Mouse (Mus musculus): Measurements from ENCODE around the gene Ptprh. TPM values are rescaled to one million over a fixed set of nuclear protein-coding genes. Genes with fewer than 3 reads are reported as not detected.

Ptprh gene
- polyA plus RNA-seq, 2 experiments, result not detected

- no peak overlapping the region for H3K4me3 ChIP-seq (ENCODE audit: insufficient read depth in 1 of 2, low read depth in 2 of 2, low read length in 2 of 2)
- peaks cover 42% of the 10 kb centered on the region for H3K36me3 ChIP-seq (replicated peaks; ENCODE audit: control insufficient read depth, insufficient read depth, low read depth)
Observed at GRCm38 (mm10) chr7:4647291-4647690, 43.5 kb upstream of the Ptprh start.

GRCm38 (mm10) chr7:4646806-4647205 is 43.0 kb upstream of the Ptprh start:
- WGBS (ENCODE audit: insufficient replicate concordance), result 76% methylated on average over 3 of the region's 3 CpGs
- Histone ChIP-seq H3K36me3 (replicated peaks; ENCODE audit: control insufficient read depth, insufficient read depth, low read depth) (peaks cover 47% of the 10 kb centered on the region), H3K4me3 (ENCODE audit: insufficient read depth in 1 of 2, low read depth in 2 of 2, low read length in 2 of 2) (no peak overlapping the region), H3K27ac (no peak overlapping the region), H3K9me3 (ENCODE audit: control insufficient read depth, low read length) (no peaks in the 10 kb centered on the region), H3K4me2 (ENCODE audit: low read depth) (no peak overlapping the region), H3K4me1 (replicated peaks; ENCODE audit: control insufficient read depth in 2 of 2, insufficient read depth in 2 of 2, low read length in 1 of 2) (peaks cover 0 to 20% of the 10 kb centered on the region in 2 experiments; a peak in 2 of 4 replicates), H3K27me3 (ENCODE audit: control insufficient read depth, insufficient read depth, low read length) (no peaks in the 10 kb centered on the region), H3K9ac (replicated peaks) (no peak overlapping the region)
- TF ChIP-seq CTCF (IDR thresholded peaks at IDR 0.05; ENCODE audit: low read depth) (no peak), EP300 (IDR thresholded peaks at IDR 0.05; ENCODE audit: low read depth) (no peak)
- DNase-seq (ENCODE audit: low read depth in 3 of 3, low spot score in 3 of 3) (no peak), ATAC-seq (ENCODE audit: insufficient read depth) (0 out of 2 replicates have a peak, but pooled peaks have one; percentile 16)

More at GRCm38 (mm10) chr7:4647291-4647690, 43.5 kb upstream of the Ptprh start:
- DNase-seq (ENCODE audit: low read depth in 3 of 3, low spot score in 3 of 3), result no peak
- TF ChIP-seq CTCF (IDR thresholded peaks at IDR 0.05; ENCODE audit: low read depth) (no peak), EP300 (IDR thresholded peaks at IDR 0.05; ENCODE audit: low read depth) (no peak)
- H3K27ac ChIP-seq, result no peak overlapping the region
- 45% methylated on average over 6 of the region's 6 CpGs for WGBS (ENCODE audit: insufficient replicate concordance)
- ATAC-seq (ENCODE audit: insufficient read depth), result peak; percentile 24; the same call in 1 of the 2 replicates
- H3K9ac ChIP-seq (replicated peaks), result no peak overlapping the region
- peaks cover 0 to 20% of the 10 kb centered on the region in 2 experiments; a peak in 2 of 4 replicates for H3K4me1 ChIP-seq (replicated peaks; ENCODE audit: control insufficient read depth in 2 of 2, insufficient read depth in 2 of 2, low read length in 1 of 2)
- no peaks in the 10 kb centered on the region for H3K9me3 ChIP-seq (ENCODE audit: control insufficient read depth, low read length)
- no peaks in the 10 kb centered on the region for H3K27me3 ChIP-seq (ENCODE audit: control insufficient read depth, insufficient read depth, low read length)
- H3K4me2 ChIP-seq (ENCODE audit: low read depth), result no peak overlapping the region

- peak; percentile 44 for ATAC-seq (ENCODE audit: insufficient read depth)
- 35% methylated on average over 6 of the region's 6 CpGs for WGBS (ENCODE audit: insufficient replicate concordance)
- peaks cover 0 to 15% of the 10 kb centered on the region in 2 experiments; a peak in 2 of 4 replicates for H3K4me1 ChIP-seq (replicated peaks; ENCODE audit: control insufficient read depth in 2 of 2, insufficient read depth in 2 of 2, low read length in 1 of 2)
Observed at GRCm38 (mm10) chr7:4643225-4643624, 39.4 kb upstream of the Ptprh start.

GRCm38 (mm10) chr7:4641956-4642355 is 38.1 kb upstream of the Ptprh start:
- DNase-seq (ENCODE audit: low read depth in 3 of 3, low spot score in 3 of 3), result no peak
- 90% methylated on average over 7 of the region's 7 CpGs for WGBS (ENCODE audit: insufficient replicate concordance)
- H3K36me3 ChIP-seq (replicated peaks; ENCODE audit: control insufficient read depth, insufficient read depth, low read depth), result peaks cover 79% of the 10 kb centered on the region

More at GRCm38 (mm10) chr7:4643225-4643624, 39.4 kb upstream of the Ptprh start:
- no peak overlapping the region for H3K9ac ChIP-seq (replicated peaks)
- DNase-seq (ENCODE audit: low read depth in 3 of 3, low spot score in 3 of 3), result no peak
- H3K27ac ChIP-seq, result no peak overlapping the region
- H3K9me3 ChIP-seq (ENCODE audit: control insufficient read depth, low read length), result no peaks in the 10 kb centered on the region
- peaks cover 73% of the 10 kb centered on the region for H3K36me3 ChIP-seq (replicated peaks; ENCODE audit: control insufficient read depth, insufficient read depth, low read depth)
- H3K27me3 ChIP-seq (ENCODE audit: control insufficient read depth, insufficient read depth, low read length), result no peaks in the 10 kb centered on the region
- no peak overlapping the region for H3K4me2 ChIP-seq (ENCODE audit: low read depth)
- TF ChIP-seq EP300 (IDR thresholded peaks at IDR 0.05; ENCODE audit: low read depth) (no peak), CTCF (IDR thresholded peaks at IDR 0.05; ENCODE audit: low read depth) (no peak)
- H3K4me3 ChIP-seq (ENCODE audit: insufficient read depth in 1 of 2, low read depth in 2 of 2, low read length in 2 of 2), result no peak overlapping the region

GRCm38 (mm10) chr7:4641155-4641554 is 37.3 kb upstream of the Ptprh start:
- ATAC-seq (ENCODE audit: insufficient read depth), result no peak
- peaks cover 77% of the 10 kb centered on the region for H3K36me3 ChIP-seq (replicated peaks; ENCODE audit: control insufficient read depth, insufficient read depth, low read depth)
- no peak for TF ChIP-seq EP300 (IDR thresholded peaks at IDR 0.05; ENCODE audit: low read depth)
- peak; percentile 52 for TF ChIP-seq CTCF (IDR thresholded peaks at IDR 0.05; ENCODE audit: low read depth)

More at GRCm38 (mm10) chr7:4641956-4642355, 38.1 kb upstream of the Ptprh start:
- Histone ChIP-seq H3K4me2 (ENCODE audit: low read depth) (no peak overlapping the region), H3K4me1 (replicated peaks; ENCODE audit: control insufficient read depth in 2 of 2, insufficient read depth in 2 of 2, low read length in 1 of 2) (peaks cover 0 to 9% of the 10 kb centered on the region in 2 experiments; a peak in 1 of 4 replicates), H3K9ac (replicated peaks) (no peak overlapping the region), H3K27me3 (ENCODE audit: control insufficient read depth, insufficient read depth, low read length) (no peaks in the 10 kb centered on the region), H3K9me3 (ENCODE audit: control insufficient read depth, low read length) (no peaks in the 10 kb centered on the region), H3K4me3 (ENCODE audit: insufficient read depth in 1 of 2, low read depth in 2 of 2, low read length in 2 of 2) (no peak overlapping the region), H3K27ac (no peak overlapping the region)
- TF ChIP-seq CTCF (IDR thresholded peaks at IDR 0.05; ENCODE audit: low read depth), result no peak
- TF ChIP-seq EP300 (IDR thresholded peaks at IDR 0.05; ENCODE audit: low read depth), result no peak
- no peak for ATAC-seq (ENCODE audit: insufficient read depth)

More at GRCm38 (mm10) chr7:4641155-4641554, 37.3 kb upstream of the Ptprh start:
- Histone ChIP-seq H3K4me3 (ENCODE audit: insufficient read depth in 1 of 2, low read depth in 2 of 2, low read length in 2 of 2) (no peak overlapping the region), H3K4me2 (ENCODE audit: low read depth) (no peak overlapping the region), H3K27me3 (ENCODE audit: control insufficient read depth, insufficient read depth, low read length) (no peaks in the 10 kb centered on the region), H3K27ac (no peak overlapping the region), H3K4me1 (replicated peaks; ENCODE audit: control insufficient read depth in 2 of 2, insufficient read depth in 2 of 2, low read length in 1 of 2) (peaks cover 0 to 7% of the 10 kb centered on the region in 2 experiments; a peak in 1 of 4 replicates), H3K9me3 (ENCODE audit: control insufficient read depth, low read length) (no peaks in the 10 kb centered on the region), H3K9ac (replicated peaks) (no peak overlapping the region)
- no peak for DNase-seq (ENCODE audit: low read depth in 3 of 3, low spot score in 3 of 3)
- WGBS (ENCODE audit: insufficient replicate concordance), result 86% methylated on average over 11 of the region's 11 CpGs
